Mouse (Mus musculus): ENCODE measurements around the gene Bag3. TPM values are rescaled to one million over a fixed set of nuclear protein-coding genes. Genes with fewer than 3 reads are reported as not detected.

Bag3 gene
- polyA plus RNA-seq, 1 experiment from 2014 or later: 5.7 TPM

DNA sequence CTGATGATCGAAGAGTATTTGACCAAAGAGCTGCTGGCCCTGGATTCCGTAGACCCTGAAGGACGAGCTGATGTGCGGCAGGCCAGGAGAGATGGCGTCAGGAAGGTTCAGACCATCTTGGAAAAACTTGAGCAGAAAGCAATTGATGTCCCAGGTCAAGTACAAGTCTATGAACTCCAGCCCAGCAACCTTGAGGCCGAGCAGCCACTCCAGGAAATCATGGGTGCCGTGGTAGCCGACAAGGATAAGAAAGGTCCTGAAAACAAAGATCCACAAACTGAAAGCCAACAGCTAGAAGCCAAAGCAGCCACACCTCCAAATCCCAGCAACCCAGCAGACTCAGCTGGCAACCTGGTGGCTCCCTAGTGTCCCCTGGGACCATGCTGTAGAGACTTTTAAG is 22.6 kb downstream of the Bag3 start:
- DNase-seq (ENCODE audit: low spot score) (no peak), ATAC-seq (replicated peaks; ENCODE audit: low FRiP score) (no peak)
- no peak overlapping the region for H3K27ac ChIP-seq (ENCODE audit: low read depth, low read length)
- H3K9ac ChIP-seq (ENCODE audit: low read length): no peak overlapping the region
- peaks cover under 1% of the 10 kb centered on the region; the same call in 1 of the 2 replicates for H3K4me1 ChIP-seq (replicated peaks; ENCODE audit: control insufficient read depth, insufficient read depth, low read length)
- H3K4me2 ChIP-seq (ENCODE audit: low read depth, low read length, severe bottlenecking): no peak overlapping the region
- no peaks in the 10 kb centered on the region for H3K9me3 ChIP-seq (ENCODE audit: control insufficient read depth, low read length)
- H3K36me3 ChIP-seq (ENCODE audit: control insufficient read depth, insufficient read depth, low read length): no peaks in the 10 kb centered on the region
- H3K4me3 ChIP-seq (ENCODE audit: low read depth, low read length): no peak overlapping the region
- 95% methylated on average over 8 of the region's 8 CpGs for WGBS
- no peaks in the 10 kb centered on the region for H3K27me3 ChIP-seq (ENCODE audit: control insufficient read depth, insufficient read depth, low read length)

GRCm38 (mm10) chr7:128549137-128549536 is 25.7 kb downstream of the Bag3 start:
- no peak for ATAC-seq (replicated peaks; ENCODE audit: low FRiP score)
- Histone ChIP-seq H3K27me3 (ENCODE audit: control insufficient read depth, insufficient read depth, low read length) (no peaks in the 10 kb centered on the region), H3K4me1 (replicated peaks; ENCODE audit: control insufficient read depth, insufficient read depth, low read length) (peaks cover 2% of the 10 kb centered on the region; the same call in 1 of the 2 replicates), H3K36me3 (ENCODE audit: control insufficient read depth, insufficient read depth, low read length) (no peaks in the 10 kb centered on the region), H3K4me2 (ENCODE audit: low read depth, low read length, severe bottlenecking) (no peak overlapping the region), H3K9ac (ENCODE audit: low read length) (no peak overlapping the region), H3K4me3 (ENCODE audit: low read depth, low read length) (no peak overlapping the region), H3K27ac (ENCODE audit: low read depth, low read length) (no peak overlapping the region), H3K9me3 (ENCODE audit: control insufficient read depth, low read length) (no peaks in the 10 kb centered on the region)
- DNase-seq (ENCODE audit: low spot score): no peak
- 61% methylated on average over 4 of the region's 4 CpGs for WGBS

GRCm38 (mm10) chr7:128550328-128551086 is 27.1 kb downstream of the Bag3 start:
- Histone ChIP-seq H3K27me3 (ENCODE audit: control insufficient read depth, insufficient read depth, low read length) (no peaks in the 10 kb centered on the region), H3K4me3 (ENCODE audit: low read depth, low read length) (no peak overlapping the region), H3K9me3 (ENCODE audit: control insufficient read depth, low read length) (no peaks in the 10 kb centered on the region), H3K4me1 (replicated peaks; ENCODE audit: control insufficient read depth, insufficient read depth, low read length) (peaks cover 2% of the 10 kb centered on the region; the same call in 1 of the 2 replicates), H3K36me3 (ENCODE audit: control insufficient read depth, insufficient read depth, low read length) (no peaks in the 10 kb centered on the region), H3K27ac (ENCODE audit: low read depth, low read length) (no peak overlapping the region), H3K9ac (ENCODE audit: low read length) (no peak overlapping the region), H3K4me2 (ENCODE audit: low read depth, low read length, severe bottlenecking) (no peak overlapping the region)
- WGBS: 20% methylated on average over 1 of the region's 1 CpGs
- DNase-seq (ENCODE audit: low spot score): no peak
- ATAC-seq (replicated peaks; ENCODE audit: low FRiP score): no peak

- no peaks in the 10 kb centered on the region for H3K9me3 ChIP-seq (ENCODE audit: control insufficient read depth, low read length)
- no peak for DNase-seq (ENCODE audit: low spot score)
- no peak overlapping the region for H3K27ac ChIP-seq (ENCODE audit: low read depth, low read length)
- peaks cover 2% of the 10 kb centered on the region; the same call in 1 of the 2 replicates for H3K4me1 ChIP-seq (replicated peaks; ENCODE audit: control insufficient read depth, insufficient read depth, low read length)
- H3K27me3 ChIP-seq (ENCODE audit: control insufficient read depth, insufficient read depth, low read length): no peaks in the 10 kb centered on the region
- 44% methylated on average over 3 of the region's 3 CpGs for WGBS
- H3K36me3 ChIP-seq (ENCODE audit: control insufficient read depth, insufficient read depth, low read length): no peaks in the 10 kb centered on the region
- no peak overlapping the region for H3K4me2 ChIP-seq (ENCODE audit: low read depth, low read length, severe bottlenecking)
- no peak overlapping the region for H3K4me3 ChIP-seq (ENCODE audit: low read depth, low read length)
- no peak overlapping the region; the same call in 1 of the 2 replicates for H3K9ac ChIP-seq (ENCODE audit: low read length)
- ATAC-seq (replicated peaks; ENCODE audit: low FRiP score): no peak
Observed at GRCm38 (mm10) chr7:128551087-128551457, 27.7 kb downstream of the Bag3 start.

GRCm38 (mm10) chr7:128553105-128553705 is 29.8 kb downstream of the Bag3 start:
- H3K4me2 ChIP-seq (ENCODE audit: low read depth, low read length, severe bottlenecking): no peak overlapping the region
- H3K9ac ChIP-seq (ENCODE audit: low read length): no peak overlapping the region
- 35% methylated on average over 3 of the region's 3 CpGs for WGBS
- H3K4me1 ChIP-seq (replicated peaks; ENCODE audit: control insufficient read depth, insufficient read depth, low read length): peaks cover 2% of the 10 kb centered on the region; the same call in 1 of the 2 replicates
- H3K9me3 ChIP-seq (ENCODE audit: control insufficient read depth, low read length): no peaks in the 10 kb centered on the region
- no peak overlapping the region for H3K4me3 ChIP-seq (ENCODE audit: low read depth, low read length)
- no peak for DNase-seq (ENCODE audit: low spot score)
- H3K27me3 ChIP-seq (ENCODE audit: control insufficient read depth, insufficient read depth, low read length): no peaks in the 10 kb centered on the region
- no peak overlapping the region for H3K27ac ChIP-seq (ENCODE audit: low read depth, low read length)
- H3K36me3 ChIP-seq (ENCODE audit: control insufficient read depth, insufficient read depth, low read length): no peaks in the 10 kb centered on the region
- ATAC-seq (replicated peaks; ENCODE audit: low FRiP score): no peak

- Histone ChIP-seq H3K4me2 (ENCODE audit: low read depth, low read length, severe bottlenecking) (no peak overlapping the region), H3K9me3 (ENCODE audit: control insufficient read depth, low read length) (no peaks in the 10 kb centered on the region), H3K4me1 (replicated peaks; ENCODE audit: control insufficient read depth, insufficient read depth, low read length) (peaks cover 2% of the 10 kb centered on the region; the same call in 1 of the 2 replicates), H3K36me3 (ENCODE audit: control insufficient read depth, insufficient read depth, low read length) (no peaks in the 10 kb centered on the region), H3K4me3 (ENCODE audit: low read depth, low read length) (no peak overlapping the region), H3K9ac (ENCODE audit: low read length) (no peak overlapping the region), H3K27me3 (ENCODE audit: control insufficient read depth, insufficient read depth, low read length) (no peaks in the 10 kb centered on the region), H3K27ac (ENCODE audit: low read depth, low read length) (no peak overlapping the region)
- ATAC-seq (replicated peaks; ENCODE audit: low FRiP score) (no peak), DNase-seq (ENCODE audit: low spot score) (no peak)
- 89% methylated on average over 6 of the region's 6 CpGs for WGBS
Observed at GRCm38 (mm10) chr7:128554502-128554901, 31.1 kb downstream of the Bag3 start.

DNA sequence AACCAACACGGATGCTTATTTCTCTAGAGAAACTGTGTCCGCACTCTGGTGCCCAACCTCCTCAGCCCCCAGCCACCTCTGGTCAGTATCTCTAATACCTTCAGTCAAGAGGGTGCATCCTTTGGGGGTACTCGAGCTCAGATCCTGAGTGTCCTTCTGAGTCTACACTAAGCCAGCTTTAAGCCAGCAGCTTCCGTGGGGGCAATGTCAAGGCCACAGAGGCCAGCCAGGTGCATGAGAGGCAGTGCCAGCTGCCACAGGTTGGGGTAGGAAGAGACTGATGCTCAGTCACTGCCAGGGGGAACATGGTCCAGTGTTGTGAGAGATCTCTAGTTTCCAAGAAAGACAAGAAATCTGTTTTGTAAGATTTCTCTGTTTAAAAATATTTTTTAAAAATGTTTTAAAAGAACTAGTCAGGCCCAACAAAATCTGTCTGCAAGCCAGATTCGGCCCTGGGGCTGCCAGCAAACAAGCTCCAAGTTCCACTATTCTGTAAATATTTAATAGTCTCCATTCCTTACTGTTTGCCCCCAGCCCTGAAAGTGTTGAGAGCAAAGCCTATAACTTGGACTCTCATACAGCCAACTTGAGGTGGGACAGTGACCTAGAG is 31.8 kb downstream of the Bag3 start:
- ATAC-seq (replicated peaks; ENCODE audit: low FRiP score) (no peak), DNase-seq (ENCODE audit: low spot score) (no peak)
- 85% methylated on average over 5 of the region's 5 CpGs for WGBS
- H3K36me3 ChIP-seq (ENCODE audit: control insufficient read depth, insufficient read depth, low read length): no peaks in the 10 kb centered on the region
- H3K27ac ChIP-seq (ENCODE audit: low read depth, low read length): no peak overlapping the region
- H3K9me3 ChIP-seq (ENCODE audit: control insufficient read depth, low read length): no peaks in the 10 kb centered on the region
- peaks cover 2% of the 10 kb centered on the region; the same call in 1 of the 2 replicates for H3K4me1 ChIP-seq (replicated peaks; ENCODE audit: control insufficient read depth, insufficient read depth, low read length)
- H3K4me2 ChIP-seq (ENCODE audit: low read depth, low read length, severe bottlenecking): no peak overlapping the region
- H3K9ac ChIP-seq (ENCODE audit: low read length): no peak overlapping the region
- H3K4me3 ChIP-seq (ENCODE audit: low read depth, low read length): no peak overlapping the region
- H3K27me3 ChIP-seq (ENCODE audit: control insufficient read depth, insufficient read depth, low read length): no peaks in the 10 kb centered on the region

DNA sequence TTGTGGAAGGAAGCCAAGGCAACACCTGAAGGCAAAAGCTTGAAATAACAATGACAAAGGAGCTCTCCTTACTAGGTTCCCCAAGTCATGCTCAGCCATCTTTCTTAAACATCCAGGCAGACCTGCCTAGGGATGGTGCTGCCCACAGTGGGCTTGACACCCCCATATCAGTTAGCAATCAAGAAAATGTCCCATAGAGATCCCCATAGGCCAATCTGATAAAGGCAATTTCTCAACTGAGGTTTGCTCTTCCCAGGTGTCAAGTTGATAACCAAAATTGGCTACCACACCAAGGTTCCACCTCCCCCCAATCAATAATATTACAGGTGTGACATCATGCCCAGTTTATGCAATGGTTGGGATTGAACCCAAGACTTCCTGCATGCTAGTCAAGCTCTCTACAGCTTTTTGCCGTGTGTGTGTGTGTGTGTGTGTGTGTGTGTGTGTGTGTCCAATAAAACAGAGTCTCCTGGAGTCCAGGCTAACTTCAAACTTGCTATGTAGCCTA is 33.6 kb downstream of the Bag3 start:
- Histone ChIP-seq H3K4me3 (ENCODE audit: low read depth, low read length) (no peak overlapping the region), H3K9ac (ENCODE audit: low read length) (no peak overlapping the region), H3K4me2 (ENCODE audit: low read depth, low read length, severe bottlenecking) (no peak overlapping the region), H3K27ac (ENCODE audit: low read depth, low read length) (no peak overlapping the region), H3K4me1 (replicated peaks; ENCODE audit: control insufficient read depth, insufficient read depth, low read length) (no peaks in the 10 kb centered on the region), H3K36me3 (ENCODE audit: control insufficient read depth, insufficient read depth, low read length) (no peaks in the 10 kb centered on the region), H3K9me3 (ENCODE audit: control insufficient read depth, low read length) (no peaks in the 10 kb centered on the region), H3K27me3 (ENCODE audit: control insufficient read depth, insufficient read depth, low read length) (no peaks in the 10 kb centered on the region)
- DNase-seq (ENCODE audit: low spot score): no peak
- ATAC-seq (replicated peaks; ENCODE audit: low FRiP score): no peak
- WGBS: 82% methylated on average over 1 of the region's 1 CpGs

Measured in forebrain, embryonic 11.5 days (tissue).